Mouse (Mus musculus): ENCODE measurements around the gene Tecr. TPM values are rescaled to one million over a fixed set of nuclear protein-coding genes. Genes with fewer than 3 reads are reported as not detected.

Tecr gene
- polyA plus RNA-seq, 1 experiment, result 309 TPM

DNA sequence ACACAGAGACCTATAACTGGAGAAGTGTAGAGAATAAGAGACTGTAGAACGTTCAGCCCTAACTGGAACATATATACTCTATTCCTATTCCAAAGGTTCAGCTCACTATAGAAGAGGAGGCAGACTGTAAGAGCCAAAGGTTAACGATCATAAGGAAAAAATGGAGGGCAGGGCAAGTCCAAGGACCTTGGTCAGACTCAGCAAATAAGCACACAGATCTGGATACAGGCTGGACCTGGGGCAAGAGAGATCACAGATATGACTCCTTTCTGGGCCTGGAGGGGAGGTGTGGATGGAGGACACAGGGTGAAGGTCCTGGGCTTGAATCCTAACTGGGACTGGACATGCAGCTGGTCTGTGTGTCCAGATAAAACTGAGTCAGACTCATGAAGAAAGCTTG lies 73.0 kb downstream of the Tecr start:
- H3K4me3 ChIP-seq (ENCODE audit: extremely low read depth, insufficient read depth, insufficient read length), result no peak overlapping the region
- no peak overlapping the region for H3K27ac ChIP-seq (ENCODE audit: insufficient read depth, low read length)
- no peak for TF ChIP-seq POLR2A (IDR thresholded peaks at IDR 0.05; ENCODE audit: low read depth, low read length)
- no peak for TF ChIP-seq CTCF (IDR thresholded peaks at IDR 0.05; ENCODE audit: extremely low read depth, insufficient read depth, insufficient read length, insufficient replicate concordance)
- H3K27me3 ChIP-seq (ENCODE audit: control insufficient read depth, insufficient read depth, low read length), result no peaks in the 10 kb centered on the region
- DNase-seq (ENCODE audit: low read depth in 1 of 2, low spot score in 2 of 2), result no peak
- 90% methylated on average over 2 of the region's 2 CpGs for WGBS
- no peaks in the 10 kb centered on the region for H3K4me1 ChIP-seq (ENCODE audit: control insufficient read depth, insufficient read depth, insufficient read length)
- H3K36me3 ChIP-seq (ENCODE audit: control insufficient read depth, insufficient read depth, low read length), result no peaks in the 10 kb centered on the region

Other genes starting within 250 kb of the Tecr start
- 0.01 TPM in 1 of 2 replicates, not detected in the other for gene Clgn, start 218.1 kb downstream of the Tecr start, polyA plus RNA-seq (2012; rRNA removed)
- gene Scoc, start 149.6 kb downstream of the Tecr start, polyA plus RNA-seq (2012; rRNA removed), result 1.9 and 2.0 TPM in 2 replicates
- not detected in 2 replicates for gene Olfr370, start 72.2 kb downstream of the Tecr start, polyA plus RNA-seq (2012; rRNA removed)
- 169 and 246 TPM in 2 replicates for gene Ndufb7, start 41.3 kb downstream of the Tecr start, polyA plus RNA-seq (2012; rRNA removed)
- gene Dnajb1, start 222 bp upstream of the Tecr start, polyA plus RNA-seq (2012; rRNA removed), result 24.9 and 30.8 TPM in 2 replicates
- gene Gipc1, start 44.7 kb upstream of the Tecr start, polyA plus RNA-seq (2012; rRNA removed), result 27.7 and 32.5 TPM in 2 replicates
- 2.3 TPM in 2 replicates for gene Ptger1, start 58.7 kb upstream of the Tecr start, polyA plus RNA-seq (2012; rRNA removed)
- 165 and 208 TPM in 2 replicates for gene Pkn1, start 91.2 kb upstream of the Tecr start, polyA plus RNA-seq (2012; rRNA removed)
- gene Ddx39, start 107.2 kb upstream of the Tecr start, polyA plus RNA-seq (2012; rRNA removed), result 52.9 TPM in 2 replicates
- gene Adgre5, start 133.4 kb upstream of the Tecr start, polyA plus RNA-seq (2012; rRNA removed), result 232 and 275 TPM in 2 replicates

Measured in spleen, adult 2 months (tissue).